Mouse (Mus musculus): ENCODE results near the gene Atxn1.

Atxn1 gene

DNA sequence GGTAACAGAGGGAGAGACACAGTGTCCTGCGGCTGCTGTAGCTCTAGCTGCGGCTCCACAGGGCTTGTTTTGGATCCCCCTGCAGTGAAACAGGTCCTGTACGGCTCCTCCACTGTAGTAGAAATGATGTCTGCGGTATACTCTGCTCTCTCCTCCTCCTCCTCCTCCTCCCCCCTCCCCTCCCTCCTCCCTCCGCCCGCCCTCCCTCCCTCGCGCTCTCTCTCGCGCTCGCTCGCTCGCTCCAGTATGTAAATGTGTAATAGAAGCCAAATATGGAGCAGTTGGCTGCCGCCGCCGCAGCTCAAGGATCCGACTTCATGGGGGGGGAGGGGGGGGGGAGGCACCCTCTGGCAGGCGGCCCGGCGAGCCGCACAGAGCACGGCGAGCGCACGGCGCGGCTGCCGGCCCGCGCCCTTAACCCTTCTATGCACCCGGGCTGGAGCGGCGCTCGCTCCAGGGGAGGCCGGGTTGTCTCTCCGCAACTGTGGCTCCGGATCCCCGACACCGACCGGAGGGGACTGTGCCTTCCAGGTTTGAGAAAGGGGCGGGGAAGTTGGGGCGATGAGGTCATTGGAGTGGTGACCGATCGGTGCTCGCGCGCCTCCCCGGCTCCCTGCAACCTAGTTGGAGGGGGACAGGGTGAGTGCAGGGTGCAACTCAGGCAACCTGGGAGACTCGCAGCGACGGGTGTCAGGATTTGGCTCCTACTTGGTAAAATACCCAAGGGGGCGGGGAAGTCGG is at the start of gene Atxn1:
Gene Atxn1 (minus strand): TSS at position 156 of the 741 bp plus-strand sequence.
- DNase-seq = peak; percentile 87

DNA sequence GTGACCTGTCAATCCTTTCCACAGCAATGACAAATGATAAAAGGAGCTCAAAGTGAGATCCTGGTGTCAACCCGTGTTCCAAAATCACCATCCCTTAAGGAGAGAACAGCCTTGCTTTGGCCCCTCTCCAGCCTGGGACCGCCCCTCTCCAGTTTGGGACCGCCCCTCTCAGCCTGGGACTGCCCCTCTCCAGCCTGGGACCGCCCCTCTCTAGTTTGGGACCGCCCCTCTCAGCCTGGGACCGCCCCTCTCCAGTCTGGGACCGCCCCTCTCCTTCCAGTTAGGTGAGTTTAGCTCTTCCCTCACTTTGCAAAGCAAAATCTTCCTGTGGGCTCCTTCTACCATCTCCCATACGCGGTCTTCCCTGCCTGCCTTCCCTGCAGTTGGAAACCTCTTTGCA is 46.4 kb upstream of the Atxn1 start:
- no peak for DNase-seq

DNA sequence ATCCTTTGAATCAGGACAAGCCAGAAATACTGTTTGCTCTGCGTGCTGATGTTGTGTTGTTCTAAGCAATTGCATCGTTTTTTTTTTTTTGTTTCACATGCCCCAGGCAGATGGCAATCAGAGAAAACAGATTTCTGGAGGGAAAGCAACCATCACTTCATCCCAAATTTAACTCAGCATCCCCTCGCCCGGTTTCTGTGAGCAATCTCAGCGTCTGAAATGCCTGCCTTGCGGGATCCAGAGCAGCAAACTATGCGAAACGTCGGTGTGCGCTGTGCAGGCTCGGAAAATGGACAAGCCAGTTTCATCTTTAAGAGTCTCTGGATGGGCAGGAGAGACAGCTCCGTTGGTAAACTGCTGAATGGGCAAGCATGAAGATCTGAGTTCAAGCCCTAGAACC is 45.3 kb upstream of the Atxn1 start:
- no peak for DNase-seq

DNA sequence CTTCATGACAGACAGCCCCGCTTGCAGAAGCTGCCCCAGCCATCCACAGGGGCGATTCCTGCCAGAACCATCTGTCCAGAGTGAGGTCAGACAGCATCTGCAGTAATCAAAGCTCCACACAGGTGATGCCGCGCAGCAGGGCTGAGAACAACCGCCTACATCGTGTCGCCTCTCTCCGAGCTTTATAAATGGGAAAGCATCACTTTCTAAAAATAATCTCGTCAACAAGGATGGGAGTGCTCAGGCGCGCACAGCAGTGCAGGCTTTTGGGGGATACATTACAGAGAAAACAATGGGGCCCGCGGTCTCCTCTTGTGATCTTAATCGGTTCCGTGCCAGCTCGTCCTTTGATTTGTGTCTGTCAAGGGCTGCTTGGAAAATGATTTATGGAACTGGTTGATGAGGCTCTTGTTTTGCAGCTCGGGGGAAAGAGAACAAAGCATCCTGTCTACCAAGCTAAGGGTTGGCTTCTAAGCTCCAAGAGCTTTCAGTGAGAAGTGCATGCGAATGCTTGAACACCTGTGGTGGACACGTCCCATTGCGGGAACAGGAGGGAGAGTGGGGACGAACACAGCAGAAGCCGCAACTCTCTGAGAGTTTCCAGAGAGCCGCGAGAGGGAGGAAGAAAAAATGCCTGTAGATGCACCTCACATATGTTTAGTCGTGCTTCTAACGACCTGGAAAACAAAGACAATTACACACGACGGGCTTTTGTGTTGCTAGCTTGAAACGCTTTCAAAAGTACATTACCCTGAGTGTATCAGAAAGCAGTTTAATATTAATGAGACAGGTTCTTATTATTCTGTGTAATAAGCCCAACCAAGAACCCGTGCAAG is 44.2 kb upstream of the Atxn1 start:
- DNase-seq = peak; percentile 43

DNA sequence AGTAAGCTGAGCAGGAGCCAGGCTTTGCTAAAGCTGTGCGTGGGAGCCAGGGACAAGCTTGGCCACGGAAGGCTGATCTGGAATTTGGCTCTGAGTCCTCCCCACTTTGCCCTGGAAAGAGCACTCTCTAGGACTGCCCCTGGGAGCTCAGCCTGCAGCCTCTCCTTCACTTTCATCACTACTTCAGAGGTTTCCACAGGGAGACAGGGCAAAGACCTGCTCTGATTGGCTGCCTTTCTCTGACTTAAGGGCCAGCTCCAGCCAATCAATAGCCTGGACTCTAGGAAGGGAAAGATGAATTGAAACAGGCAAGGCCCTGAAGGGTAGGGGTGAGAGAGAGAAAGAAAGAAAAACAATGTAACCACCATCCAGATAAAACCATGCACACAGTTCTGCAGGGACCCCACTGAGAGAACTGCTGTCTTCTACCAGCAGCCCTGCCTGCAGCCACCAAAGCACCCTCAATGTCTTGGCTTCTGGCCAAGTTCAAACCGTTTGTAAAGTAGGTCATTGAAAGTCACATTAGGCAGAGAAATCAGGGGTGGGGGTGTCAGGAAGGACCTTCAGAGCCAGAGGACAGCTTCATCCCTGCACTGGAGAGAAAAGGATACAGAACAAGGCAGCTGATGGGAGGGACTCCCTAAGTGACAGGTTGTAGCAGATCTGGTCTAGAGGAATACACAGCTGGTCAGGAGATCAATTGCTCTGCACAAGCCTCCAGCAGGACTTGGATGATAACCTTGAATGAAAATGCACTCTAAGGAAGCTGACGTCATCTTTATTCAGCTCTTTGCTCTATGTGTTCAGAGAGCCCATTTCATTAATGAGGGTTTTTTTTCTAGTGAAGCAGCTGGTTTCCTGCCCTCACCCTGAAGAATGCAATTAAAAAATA is 41.6 kb upstream of the Atxn1 start:
- DNase-seq = peak; percentile 80

DNA sequence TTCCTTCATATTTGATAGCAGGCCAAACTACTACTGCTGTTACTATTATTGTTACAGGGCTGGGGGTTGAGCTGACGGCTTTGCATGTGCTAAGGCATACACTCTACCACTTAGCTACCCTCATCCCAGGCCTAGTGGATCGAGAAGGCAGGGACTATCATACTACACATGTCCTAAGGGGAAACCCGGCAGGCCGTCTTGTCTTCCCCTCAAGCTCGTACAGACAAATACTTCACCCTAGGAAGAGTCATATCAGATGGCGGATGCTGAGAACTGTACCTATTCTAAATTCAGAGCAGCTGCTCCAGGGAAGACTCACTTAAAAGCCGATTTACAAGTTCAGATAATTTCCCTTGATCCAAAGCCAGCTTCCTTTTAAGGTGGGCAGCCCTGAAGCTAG is 40.8 kb upstream of the Atxn1 start:
- DNase-seq = no peak

DNA sequence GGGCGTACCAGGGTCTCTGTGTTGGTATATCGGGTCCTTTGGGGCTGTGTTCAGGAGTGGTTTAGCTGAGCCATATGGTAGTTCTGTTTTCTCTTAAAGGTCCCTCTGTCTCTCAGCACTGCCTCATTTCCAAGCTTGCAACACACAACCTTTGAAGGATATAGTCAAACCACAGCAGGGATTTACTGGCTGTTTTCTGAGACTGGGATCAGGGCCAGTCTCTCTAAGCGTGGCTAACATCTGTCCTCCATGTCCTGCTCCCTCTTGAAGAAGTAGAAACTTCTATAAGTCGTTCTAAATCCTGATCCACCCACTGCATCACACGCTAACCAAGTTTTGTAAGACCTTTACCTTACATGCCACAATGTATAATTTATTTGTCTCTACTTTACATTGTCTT is 36.5 kb upstream of the Atxn1 start:
- no peak for DNase-seq

DNA sequence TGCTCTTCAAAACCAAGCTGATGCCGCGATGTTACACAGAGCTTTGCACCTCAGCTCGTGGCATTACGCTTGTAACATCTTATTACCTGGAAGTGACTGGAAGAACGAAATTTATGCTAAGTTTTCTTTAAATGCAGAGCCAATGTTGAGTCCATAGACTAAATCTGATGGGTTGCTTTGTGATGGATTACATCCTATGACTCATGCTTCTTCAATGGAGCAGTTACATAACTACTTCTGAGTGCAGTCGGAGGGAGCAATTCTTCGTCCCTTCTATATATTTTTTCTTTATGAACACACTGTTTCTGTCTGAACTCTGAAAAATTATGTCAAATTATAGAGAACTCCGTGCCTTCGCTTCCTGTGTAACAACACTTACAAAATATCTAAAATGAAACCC is 28.1 kb upstream of the Atxn1 start:
- DNase-seq = no peak

DNA sequence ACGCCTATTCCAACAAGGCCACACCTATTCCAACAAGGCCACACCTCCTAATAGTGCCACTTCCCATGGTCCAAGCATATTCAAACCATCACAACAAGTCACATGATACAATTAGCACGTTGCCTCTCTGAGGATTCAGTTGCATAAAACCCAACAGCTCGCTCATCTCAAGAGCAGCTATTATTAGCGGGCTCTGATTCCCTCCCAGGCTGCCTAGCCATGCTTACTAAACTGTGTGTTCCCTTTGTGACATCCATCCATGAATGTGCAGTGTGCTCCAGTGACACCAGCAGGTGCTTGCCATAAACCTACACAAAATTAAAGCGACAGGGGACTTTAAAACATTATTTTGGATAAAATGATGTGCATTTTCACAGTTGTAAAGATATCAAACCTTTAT is 25.7 kb upstream of the Atxn1 start:
- no peak for DNase-seq

DNA sequence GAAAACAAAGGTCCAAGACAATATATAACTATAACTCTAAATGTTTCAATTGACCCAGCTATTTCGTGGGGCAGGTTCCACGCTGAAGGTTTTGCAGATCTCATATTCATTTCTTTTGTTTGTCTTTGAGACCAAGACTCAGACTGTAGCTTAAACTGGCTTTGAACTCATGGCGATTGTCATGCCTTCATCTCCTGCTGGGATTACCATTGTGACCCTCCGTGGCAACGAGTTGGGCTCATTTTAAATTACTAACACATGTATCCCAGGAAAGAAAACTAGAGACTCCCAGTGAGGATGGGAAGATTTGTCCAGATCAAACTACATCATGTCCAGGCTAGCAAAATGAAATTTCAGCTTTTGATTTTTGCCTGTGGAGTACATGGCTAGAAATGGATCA is 14.4 kb upstream of the Atxn1 start:
- DNase-seq = no peak

DNA sequence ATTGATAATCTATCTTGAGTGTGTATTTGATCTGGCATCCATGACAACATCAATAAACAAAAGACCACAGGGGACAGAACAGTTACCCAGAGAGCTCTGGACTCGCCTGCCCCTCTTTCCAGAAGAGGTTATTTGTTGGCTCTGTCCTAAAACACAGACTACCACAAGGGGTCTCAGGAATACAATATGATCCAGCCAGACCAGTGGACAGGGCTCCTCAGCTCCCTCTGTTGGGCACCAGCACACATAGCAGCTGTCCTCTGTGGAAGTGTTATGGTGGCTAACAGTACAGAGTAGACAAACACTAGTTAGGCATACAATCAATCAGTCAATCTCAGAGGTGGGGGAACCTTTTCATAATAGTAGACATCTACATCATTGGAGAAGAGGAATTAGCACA is 12.1 kb upstream of the Atxn1 start:
- peak; percentile 76 for DNase-seq

DNA sequence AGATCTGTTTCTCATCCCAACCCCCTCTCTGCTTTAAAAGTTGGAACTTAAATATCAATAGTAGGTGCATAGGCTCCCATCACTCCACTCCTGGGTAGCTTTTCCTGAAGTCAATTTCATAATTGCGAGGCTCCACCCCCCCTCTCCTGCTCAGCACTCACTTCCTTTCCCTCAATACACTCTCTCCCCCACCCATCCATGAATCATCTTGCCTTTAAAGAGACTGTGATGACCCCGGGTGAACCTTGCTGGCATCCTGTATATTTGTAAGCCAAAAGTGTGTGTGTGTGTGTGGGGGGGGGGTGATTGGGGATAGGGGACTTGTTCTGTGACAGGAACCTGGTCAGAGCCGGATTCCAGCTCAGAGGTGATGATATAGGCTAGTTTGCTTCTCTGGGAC is 9.8 kb upstream of the Atxn1 start:
- DNase-seq = no peak

DNA sequence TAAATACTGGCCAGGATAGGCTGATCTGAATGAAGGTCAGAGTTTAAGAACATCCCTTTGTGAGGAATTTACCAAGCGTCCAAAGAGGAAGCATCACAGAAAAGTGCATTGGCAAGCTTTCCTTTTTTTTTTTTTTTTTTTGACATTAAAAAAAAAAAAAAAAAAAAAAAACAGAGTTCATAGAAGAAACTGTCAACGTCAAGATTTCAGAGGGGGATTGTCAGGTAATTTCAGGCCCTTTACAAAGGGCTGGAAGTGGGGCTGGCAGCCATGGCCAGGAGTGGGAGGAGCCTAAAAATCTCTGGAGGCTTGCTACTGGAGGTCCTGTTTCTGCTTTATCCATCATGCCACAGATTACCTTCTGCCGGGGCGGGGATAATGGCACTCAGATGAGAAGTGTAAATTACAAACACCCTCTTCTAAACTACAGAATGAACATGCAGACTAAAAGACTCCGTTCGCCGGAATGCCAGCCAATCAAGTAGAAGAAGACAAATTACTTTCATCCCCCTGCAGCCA is 9.2 kb upstream of the Atxn1 start:
- no peak for DNase-seq

DNA sequence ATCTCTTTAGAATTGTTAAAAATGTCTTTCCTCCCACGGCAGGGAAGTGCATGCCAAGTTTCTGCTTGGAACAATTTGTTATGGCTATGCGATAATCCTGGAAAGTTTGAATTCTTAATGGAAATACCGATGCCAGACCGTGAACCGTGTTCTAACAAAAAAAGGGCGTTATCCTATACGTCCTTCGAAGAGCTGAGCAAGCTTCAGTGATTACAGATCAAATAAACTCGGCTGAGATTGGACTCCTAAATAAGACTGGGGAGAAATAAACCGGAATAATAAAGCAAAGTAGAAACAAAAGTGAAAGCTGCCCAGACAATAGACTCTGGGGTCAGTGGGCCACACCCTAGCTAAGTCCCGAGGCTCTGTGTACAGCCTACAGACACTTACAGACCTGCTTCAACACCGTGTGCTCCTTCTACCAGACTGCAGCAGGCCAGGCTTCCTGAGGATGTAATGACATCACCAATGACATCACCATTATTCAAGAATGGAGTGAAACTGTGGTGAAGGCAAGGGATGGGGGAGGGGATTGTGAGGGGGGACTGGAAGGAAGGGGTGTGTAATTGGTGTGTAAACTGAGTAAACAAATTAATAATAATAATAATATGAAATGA is 6.2 kb upstream of the Atxn1 start:
- DNase-seq = no peak

DNA sequence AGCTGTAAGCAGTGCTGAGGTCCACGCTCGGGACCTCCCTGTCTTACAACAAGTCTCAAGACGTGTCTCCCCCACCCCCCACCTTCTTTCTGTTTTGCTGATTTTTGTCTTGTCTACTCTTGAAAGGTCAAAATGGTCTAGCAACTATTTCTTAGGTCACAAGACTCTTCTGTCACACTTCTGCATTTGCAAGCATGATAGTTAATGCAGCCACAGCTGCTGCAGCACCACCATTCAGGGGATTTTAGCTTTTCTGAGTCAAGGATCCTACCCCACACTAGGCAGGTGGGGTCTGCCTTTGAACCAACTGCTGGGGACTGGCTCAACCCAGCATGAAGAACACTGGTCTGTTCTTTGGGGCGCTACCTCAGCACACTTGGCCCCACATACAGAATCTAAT is 3.4 kb upstream of the Atxn1 start:
- no peak for DNase-seq

DNA sequence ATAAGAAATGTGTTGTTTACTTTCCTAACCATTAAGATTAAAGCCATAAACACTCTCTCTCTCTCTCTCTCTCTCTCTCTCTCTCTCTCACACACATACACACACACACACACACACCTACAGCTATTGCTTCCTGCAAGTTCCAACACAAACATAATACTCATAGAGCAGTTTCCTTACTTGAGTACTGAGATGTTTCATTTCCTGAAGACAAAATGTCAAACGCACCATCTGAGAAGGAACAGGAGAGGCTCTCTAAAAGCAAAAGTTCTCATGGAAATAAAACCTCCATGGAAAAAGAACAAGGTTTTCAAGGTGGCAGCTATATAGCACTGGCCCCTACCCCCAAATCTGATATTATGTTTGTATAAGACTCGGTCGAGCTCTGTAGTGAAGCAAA is 2.6 kb upstream of the Atxn1 start:
- no peak for DNase-seq

DNA sequence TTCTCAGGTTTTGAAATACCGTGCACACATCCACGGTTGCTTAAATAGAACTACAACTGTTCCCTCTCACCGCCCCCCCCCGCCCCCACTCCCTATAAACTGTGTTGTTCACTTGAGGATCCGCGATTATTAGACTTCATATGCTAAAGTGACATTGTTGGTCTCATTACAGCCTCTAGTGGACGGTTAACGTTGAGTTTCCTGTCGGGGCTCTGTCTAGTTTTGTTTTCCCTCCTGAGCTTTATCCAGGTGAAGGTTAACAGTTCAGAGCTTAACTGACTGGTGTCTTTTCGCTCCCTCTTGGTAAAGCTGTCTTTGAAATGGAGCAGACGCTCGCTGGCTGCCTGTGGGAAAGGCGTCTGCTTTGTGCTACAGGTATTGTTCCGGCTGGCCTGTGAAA is 1.8 kb upstream of the Atxn1 start:
- peak; percentile 66 for DNase-seq

DNA sequence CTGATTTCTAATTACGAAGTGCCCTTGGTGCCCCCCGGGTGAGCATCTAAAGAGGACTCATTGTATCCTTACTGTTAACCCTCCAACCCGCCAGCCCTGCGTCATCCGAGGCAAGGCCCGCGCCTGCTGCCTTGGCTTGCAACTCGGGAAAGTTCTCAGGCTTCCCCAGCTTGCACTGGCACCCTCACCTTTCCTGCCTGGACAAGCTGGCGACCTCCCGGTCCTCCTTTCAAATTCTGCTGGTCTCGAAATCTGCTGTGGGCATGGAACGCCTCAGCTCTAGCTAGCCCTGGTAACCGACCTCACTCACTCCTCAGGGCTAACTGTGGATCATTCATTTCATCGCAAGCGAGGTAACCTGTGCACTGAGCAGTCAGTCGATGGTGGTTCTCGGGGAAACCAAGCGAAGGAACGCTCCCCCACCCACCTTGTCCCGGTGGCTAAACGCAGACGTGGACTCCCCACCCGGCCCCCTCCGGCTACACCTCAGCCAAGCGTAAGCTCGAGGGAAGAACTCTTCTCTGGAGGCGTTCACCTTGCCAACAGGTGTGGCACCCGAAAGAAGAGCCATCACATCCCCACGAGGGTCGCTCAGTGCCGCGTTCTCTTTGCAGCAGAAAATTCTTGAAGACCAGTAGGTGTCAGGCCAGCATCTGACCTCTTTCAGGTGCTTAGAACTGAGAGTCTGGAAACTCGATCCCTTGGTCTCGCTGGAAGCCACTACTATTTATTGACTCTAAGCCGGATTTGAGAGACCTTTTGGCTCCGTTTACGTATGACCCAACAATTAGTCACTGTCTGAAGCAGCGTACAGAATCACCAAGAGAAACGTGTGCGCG is 1.0 kb upstream of the Atxn1 start:
- DNase-seq = peak; percentile 68

DNA sequence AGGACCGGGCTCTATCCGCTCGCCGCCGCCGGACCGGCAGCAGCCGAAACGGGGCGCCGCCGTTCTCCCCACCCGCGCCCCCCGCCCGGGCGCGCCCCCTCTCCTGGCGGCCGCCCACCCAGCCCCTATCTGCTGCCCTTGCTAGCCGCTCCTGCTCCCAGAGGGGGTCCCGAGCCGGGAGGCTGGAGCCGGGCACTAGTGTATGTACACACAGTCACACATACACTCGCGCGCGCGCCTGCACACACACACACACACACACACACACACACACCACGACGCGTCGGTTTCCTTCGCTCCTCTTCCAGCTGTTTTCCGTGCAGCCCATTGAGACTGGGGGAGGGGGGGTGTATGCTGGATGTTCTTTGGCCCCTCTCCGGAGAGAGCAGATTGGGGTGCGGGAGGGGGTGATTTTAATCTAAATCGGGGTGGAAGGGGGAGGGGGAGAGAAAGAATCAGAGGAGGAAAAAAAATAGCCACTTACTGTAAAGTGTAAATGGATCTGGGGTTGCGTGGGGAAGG is 416 bp downstream of the Atxn1 start:
- DNase-seq = peak; percentile 77

DNA sequence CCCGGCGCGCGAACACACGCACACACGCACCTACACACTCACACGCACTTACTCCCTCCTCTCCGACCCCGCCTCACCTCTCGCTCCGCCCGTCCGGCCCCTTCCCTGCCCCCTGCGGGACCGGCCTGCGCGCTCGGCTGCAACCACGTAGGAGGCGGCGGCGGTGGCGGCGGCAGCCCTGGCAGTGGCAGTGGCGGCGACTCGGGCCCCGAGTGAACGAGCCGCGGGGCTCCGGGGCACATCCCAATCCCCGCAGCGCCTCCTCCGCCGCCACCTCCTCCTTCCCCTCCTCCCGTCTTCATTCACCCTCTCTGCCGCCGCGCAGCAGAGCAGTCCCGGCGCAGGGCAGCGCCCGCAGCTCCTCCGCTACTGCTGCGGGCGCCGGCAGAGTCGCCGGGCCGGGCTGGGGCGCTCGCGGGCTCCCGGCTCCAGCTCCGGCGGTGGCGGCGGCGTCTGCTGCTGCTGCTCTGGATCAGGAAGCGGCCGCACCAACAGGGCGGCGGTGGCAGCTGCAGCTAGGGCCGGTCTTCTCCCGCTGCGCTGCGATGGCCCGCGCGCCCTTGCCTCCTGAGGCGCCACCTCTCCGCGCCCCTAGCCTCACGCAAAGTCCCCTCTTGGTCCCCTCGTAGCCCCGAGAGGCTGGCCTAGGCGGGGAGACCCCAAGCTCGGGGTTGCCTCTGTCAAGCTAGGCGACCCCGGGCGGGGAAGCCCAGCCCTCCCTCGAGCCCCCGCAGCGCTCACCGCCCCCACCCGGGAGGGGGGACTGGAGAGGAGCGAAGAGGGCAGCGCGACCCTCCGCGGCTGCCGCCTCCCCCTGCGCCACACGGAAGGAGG is 1.1 kb downstream of the Atxn1 start:
- peak; percentile 83 for DNase-seq

DNA sequence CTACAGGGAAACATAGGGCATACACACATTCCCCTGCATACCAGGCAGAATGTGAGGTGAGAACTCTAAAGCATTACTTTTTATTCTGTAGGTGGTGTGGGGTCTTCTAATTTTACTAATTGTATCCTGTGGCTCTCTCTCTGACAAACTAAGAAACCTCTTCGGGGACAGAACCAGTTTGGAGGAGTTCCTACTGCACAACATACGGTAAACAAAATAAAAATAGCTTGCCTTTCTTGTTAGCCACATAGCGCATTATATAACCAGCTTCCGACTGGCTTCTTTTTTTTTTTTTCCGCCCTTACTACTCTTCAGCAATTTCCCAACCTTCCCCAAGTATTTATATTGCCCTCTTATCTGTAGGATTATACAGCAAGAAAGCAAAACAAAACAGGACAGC is 2.0 kb downstream of the Atxn1 start:
- DNase-seq = no peak
